Mouse (Mus musculus): ENCODE measurements at regions not wholly inside any gene's neighbourhood (a gene's known extent, or its start where the extent isn't known, plus 50 kb on each side); places are given as distances from the start of the nearest gene placed in this dataset.
A peak's percentile ranks its signal among the peaks of the same experiment; 100 is the strongest.

DNA sequence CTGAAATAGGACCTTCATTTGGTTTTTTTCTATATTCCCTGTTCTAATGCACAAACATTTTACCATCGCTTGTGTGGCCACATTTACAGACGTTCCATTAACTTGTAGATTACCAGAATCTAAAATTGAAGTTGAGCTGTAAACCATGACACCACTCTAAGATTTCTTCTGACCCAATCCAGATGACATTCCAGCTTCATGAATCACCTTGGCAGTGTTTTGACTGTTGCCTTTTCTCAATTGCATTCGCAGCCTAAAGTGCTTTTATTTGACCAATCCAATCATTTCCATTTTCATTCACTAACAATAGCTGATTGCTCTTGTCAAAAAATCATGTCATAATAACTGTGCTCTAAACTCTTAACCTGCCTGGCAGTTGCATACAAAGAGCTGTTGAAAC, 144.8 kb downstream of the Mdfic start:
- no peak for DNase-seq (ENCODE audit: extremely low spot score in 1 of 2, low spot score in 2 of 2)
- intact Hi-C loops (cut with DNase I) = no loop called here

GRCm38 (mm10) chr6:15882288-15882903, 161.9 kb downstream of the Mdfic start:
- DNase-seq (ENCODE audit: extremely low spot score in 1 of 2, low spot score in 2 of 2) = no peak
- intact Hi-C loops (cut with DNase I) = no loop called here

GRCm38 (mm10) chr6:15893066-15893465, 172.6 kb downstream of the Mdfic start:
- intact Hi-C loops (cut with DNase I) = no loop called here
- DNase-seq (ENCODE audit: extremely low spot score in 1 of 2, low spot score in 2 of 2) = no peak

DNA sequence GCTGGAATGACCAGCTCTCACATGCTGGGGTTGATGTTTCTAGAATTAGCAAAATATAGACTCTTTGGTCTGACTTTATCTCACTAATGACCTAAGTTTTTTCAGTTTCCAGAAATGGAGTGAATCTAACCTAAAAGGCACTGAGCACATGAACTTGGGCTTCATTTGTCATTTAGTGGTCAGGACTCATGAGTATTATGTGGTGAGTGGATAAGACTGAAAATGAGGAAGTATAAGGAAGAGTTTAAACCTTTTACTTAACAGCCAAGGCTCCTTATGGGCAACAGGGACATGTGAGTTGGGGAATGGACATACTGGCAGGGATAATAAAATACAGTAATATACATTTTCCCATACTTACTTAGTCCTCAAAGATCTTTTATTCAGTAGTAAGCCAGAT, 180.0 kb downstream of the Mdfic start:
- intact Hi-C loops (cut with DNase I) = no loop called here
- no peak for DNase-seq (ENCODE audit: extremely low spot score in 1 of 2, low spot score in 2 of 2)

GRCm38 (mm10) chr6:15902665-15903274, 182.3 kb downstream of the Mdfic start:
- no peak for DNase-seq (ENCODE audit: extremely low spot score in 1 of 2, low spot score in 2 of 2)
- intact Hi-C loops (cut with DNase I) = no loop called here

GRCm38 (mm10) chr6:15910420-15911167, 190.1 kb downstream of the Mdfic start:
- DNase-seq (ENCODE audit: extremely low spot score in 1 of 2, low spot score in 2 of 2) = no peak
- intact Hi-C loops (cut with DNase I) = no loop called here

DNA sequence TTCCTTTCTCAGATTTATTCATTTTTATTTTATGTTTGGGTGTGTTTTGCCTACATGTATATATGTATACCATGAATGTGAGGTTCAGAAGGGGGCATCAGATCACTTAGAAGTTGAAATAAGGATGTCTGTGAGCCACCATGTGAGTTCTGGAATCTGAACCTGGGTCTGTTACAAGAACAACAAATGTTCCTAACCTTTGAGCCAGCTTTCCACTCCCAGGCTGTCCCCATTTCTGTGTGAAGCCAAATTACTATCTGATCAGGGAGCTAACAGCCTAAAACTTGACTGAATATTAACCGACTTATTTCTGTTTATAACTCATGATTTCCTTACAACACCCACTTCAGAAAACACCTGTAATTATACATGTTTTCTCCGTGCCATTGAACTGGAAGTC, 209.2 kb downstream of the Mdfic start:
- no peak for DNase-seq (ENCODE audit: extremely low spot score in 1 of 2, low spot score in 2 of 2)
- intact Hi-C loops (cut with DNase I) = no loop called here

GRCm38 (mm10) chr6:15950251-15950650, 229.8 kb downstream of the Mdfic start:
- intact Hi-C loops (cut with DNase I) = no loop called here
- no peak for DNase-seq (ENCODE audit: extremely low spot score in 1 of 2, low spot score in 2 of 2)

GRCm38 (mm10) chr6:15987334-15987733, 266.9 kb downstream of the Mdfic start:
- peak in 1 of 2 experiments; percentile 18 for DNase-seq (ENCODE audit: extremely low spot score in 1 of 2, low spot score in 2 of 2)

More at GRCm38 (mm10) chr6:15987334-15987733, 266.9 kb downstream of the Mdfic start:
- intact Hi-C loops (cut with DNase I) = no loop called here

Data from left cerebral cortex, postnatal 10 days (tissue).